ENCODE assay signal across 26 mouse cellular contexts in the genomic region with DNA sequence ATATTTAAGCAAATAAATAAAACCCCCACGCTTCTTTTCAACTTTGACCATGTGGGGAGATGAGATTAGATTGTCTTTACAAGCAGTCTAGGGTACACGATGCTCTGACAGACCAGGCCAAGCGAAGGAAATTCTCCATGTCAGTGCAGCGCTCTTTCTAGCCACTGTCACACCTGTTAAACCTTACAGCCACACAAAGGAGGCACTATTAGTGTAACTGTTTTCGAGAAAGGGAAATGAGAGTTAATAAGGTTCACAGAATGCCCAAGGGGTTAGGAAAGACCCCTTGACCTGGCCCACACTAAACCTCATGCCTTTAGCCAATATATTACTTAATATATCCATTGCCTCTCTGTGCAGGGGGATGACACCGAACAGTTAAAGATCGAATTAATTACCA. TPM values are rescaled to one million over a fixed set of nuclear protein-coding genes. Genes with fewer than 3 reads are reported as not detected.
DNase-seq lines count a peak whose midpoint lies in the region; ATAC-seq lines count a peak whose summit lies in the region.
"Had no signal": no experiment of that assay in that cellular context is flagged by ENCODE, and none has a peak within 500 bp of the region (broad histone marks: within the 10 kb centered on the region; RNA-seq: fewer than 3 reads in every experiment).

No protein-coding gene starts in this region.

- no peak overlapping the region for H3K27ac ChIP-seq in forebrain, embryonic 12.5 days
- H3K27ac ChIP-seq in forebrain, embryonic 15.5 days (replicated peaks), result no peak overlapping the region
- no peak overlapping the region for H3K27ac ChIP-seq in neural tube, embryonic 11.5 days (ENCODE audit: low read depth, low read length)
- no peak overlapping the region for H3K27ac ChIP-seq in neural tube, embryonic 15.5 days (replicated peaks)
- H3K27ac ChIP-seq: embryonic facial prominence, embryonic 13.5 days; forebrain, embryonic 13.5 days; hindbrain, embryonic 14.5 days; intestine, embryonic 15.5 days; liver, embryonic 14.5 days; midbrain, embryonic 15.5 days had no signal

- peaks cover 6% of the 10 kb centered on the region for H3K4me1 ChIP-seq in forebrain, embryonic 12.5 days
- peaks cover 5% of the 10 kb centered on the region for H3K4me1 ChIP-seq in forebrain, embryonic 15.5 days
- 0 out of 2 replicates have a peak, but pooled peaks cover 4% of the 10 kb centered on the region for H3K4me1 ChIP-seq in neural tube, embryonic 11.5 days (ENCODE audit: control insufficient read depth, insufficient read depth, low read length)
- H3K4me1 ChIP-seq in neural tube, embryonic 15.5 days, result no peaks in the 10 kb centered on the region
- H3K4me1 ChIP-seq: embryonic facial prominence, embryonic 13.5 days; heart, embryonic 12.5 days; intestine, embryonic 15.5 days; midbrain, embryonic 15.5 days had no signal

- H3K9me3 ChIP-seq in forebrain, embryonic 12.5 days, result no peaks in the 10 kb centered on the region
- H3K9me3 ChIP-seq in forebrain, embryonic 15.5 days, result no peaks in the 10 kb centered on the region
- H3K9me3 ChIP-seq in neural tube, embryonic 11.5 days (ENCODE audit: control insufficient read depth, low read length), result no peaks in the 10 kb centered on the region
- no peaks in the 10 kb centered on the region for H3K9me3 ChIP-seq in neural tube, embryonic 15.5 days (replicated peaks)
- H3K9me3 ChIP-seq: embryonic facial prominence, embryonic 13.5 days; forebrain, embryonic 13.5 days; heart, embryonic 12.5 days; intestine, embryonic 15.5 days; midbrain, embryonic 15.5 days had no signal

- no peak overlapping the region for H3K9ac ChIP-seq in forebrain, embryonic 12.5 days
- no peak overlapping the region for H3K9ac ChIP-seq in forebrain, embryonic 15.5 days (replicated peaks)
- H3K9ac ChIP-seq in neural tube, embryonic 11.5 days (ENCODE audit: low read length), result no peak overlapping the region
- no peak overlapping the region for H3K9ac ChIP-seq in neural tube, embryonic 15.5 days (replicated peaks)
- H3K9ac ChIP-seq: embryonic facial prominence, embryonic 13.5 days; forebrain, embryonic 13.5 days; heart, embryonic 12.5 days; hindbrain, embryonic 14.5 days; intestine, embryonic 15.5 days; liver, embryonic 14.5 days; lung, embryonic 14.5 days; midbrain, embryonic 15.5 days had no signal

- peaks cover 14% of the 10 kb centered on the region; the same call in 1 of the 2 replicates for H3K27me3 ChIP-seq in forebrain, embryonic 12.5 days
- no peaks in the 10 kb centered on the region for H3K27me3 ChIP-seq in forebrain, embryonic 15.5 days
- no peaks in the 10 kb centered on the region for H3K27me3 ChIP-seq in neural tube, embryonic 11.5 days (ENCODE audit: control insufficient read depth, insufficient read depth, low read length)
- H3K27me3 ChIP-seq in neural tube, embryonic 15.5 days (replicated peaks), result no peaks in the 10 kb centered on the region
- H3K27me3 ChIP-seq: embryonic facial prominence, embryonic 13.5 days; heart, embryonic 12.5 days; intestine, embryonic 15.5 days; midbrain, embryonic 15.5 days had no signal

- peak; percentile 12 for DNase-seq in neural tube, embryonic 11.5 days (ENCODE audit: low spot score)
- DNase-seq in forelimb bud, embryonic 11.5 days (ENCODE audit: low read depth, low spot score), result peak; percentile 40
- no peak for DNase-seq in natural killer cell, adult 2 months (ENCODE audit: low spot score in 2 of 2)
- DNase-seq in ovary, postnatal 36 days (ENCODE audit: low spot score), result no peak
- DNase-seq: adrenal gland, postnatal 25 days; cerebellum, adult 8-10 months; cerebellum, postnatal 36 days; gastrocnemius, postnatal 10 days; heart, adult 18-20 months; heart, postnatal 10 days; kidney, adult 9 months; kidney, postnatal 14 days; lung, embryonic 14.5 days; right cerebral cortex, postnatal 4 days; thymus, postnatal 25 days had no signal

- H3K36me3 ChIP-seq in forebrain, embryonic 12.5 days (replicated peaks), result no peaks in the 10 kb centered on the region
- H3K36me3 ChIP-seq in forebrain, embryonic 15.5 days, result no peaks in the 10 kb centered on the region
- no peaks in the 10 kb centered on the region for H3K36me3 ChIP-seq in neural tube, embryonic 11.5 days (ENCODE audit: control insufficient read depth, insufficient read depth, low read length)
- no peaks in the 10 kb centered on the region for H3K36me3 ChIP-seq in neural tube, embryonic 15.5 days
- H3K36me3 ChIP-seq: heart, embryonic 12.5 days; intestine, embryonic 15.5 days; midbrain, embryonic 15.5 days had no signal

- no peak overlapping the region for H3K4me2 ChIP-seq in forebrain, embryonic 12.5 days
- H3K4me2 ChIP-seq in forebrain, embryonic 15.5 days (replicated peaks), result no peak overlapping the region
- H3K4me2 ChIP-seq in neural tube, embryonic 11.5 days (ENCODE audit: low read depth), result no peak overlapping the region
- no peak overlapping the region for H3K4me2 ChIP-seq in neural tube, embryonic 15.5 days
- H3K4me2 ChIP-seq: embryonic facial prominence, embryonic 13.5 days; forebrain, embryonic 13.5 days; heart, embryonic 12.5 days; hindbrain, embryonic 14.5 days; intestine, embryonic 15.5 days; lung, embryonic 14.5 days; midbrain, embryonic 15.5 days had no signal

- WGBS in forebrain, embryonic 12.5 days, result 39% methylated on average over 7 of the region's 7 CpGs
- 32% methylated on average over 7 of the region's 7 CpGs for WGBS in forebrain, embryonic 15.5 days
- WGBS in neural tube, embryonic 11.5 days, result 33% methylated on average over 7 of the region's 7 CpGs
- WGBS in neural tube, embryonic 15.5 days, result 28% methylated on average over 7 of the region's 7 CpGs

- no peak overlapping the region for H3K4me3 ChIP-seq in forebrain, embryonic 12.5 days (replicated peaks)
- H3K4me3 ChIP-seq in forebrain, embryonic 15.5 days, result no peak overlapping the region
- no peak overlapping the region for H3K4me3 ChIP-seq in neural tube, embryonic 11.5 days (ENCODE audit: low read depth, low read length)
- H3K4me3 ChIP-seq in neural tube, embryonic 15.5 days (replicated peaks), result no peak overlapping the region
- H3K4me3 ChIP-seq: embryonic facial prominence, embryonic 13.5 days; erythroblast, embryonic 14.5 days; forebrain, embryonic 13.5 days; heart, embryonic 12.5 days; intestine, embryonic 15.5 days; midbrain, embryonic 15.5 days had no signal

- 0 out of 2 replicates have a peak, but pooled peaks have one; percentile 52 for ATAC-seq in forebrain, embryonic 12.5 days (ENCODE audit: low FRiP score)
- no peak for ATAC-seq in forebrain, embryonic 15.5 days (replicated peaks)
- ATAC-seq in neural tube, embryonic 11.5 days (ENCODE audit: insufficient read depth, low FRiP score, low TSS enrichment), result peak; percentile 37
- no peak for ATAC-seq in neural tube, embryonic 15.5 days (ENCODE audit: low FRiP score)
- ATAC-seq: intestine, embryonic 15.5 days had no signal

RNA-seq across cellular contexts. Expression of a gene that starts 37.1 kb away (rescaled TPM):
- 22.3 and 24.4 TPM in 2 replicates for polyA plus RNA-seq in forebrain, embryonic 12.5 days (2016; fragmentation: Nextera tagmentation; extraction: Ambion mirVana)
- 28.6 and 29.8 TPM in 2 replicates for polyA plus RNA-seq in forebrain, embryonic 15.5 days (2015; fragmentation: Nextera tagmentation; extraction: Ambion mirVana)
- 21.7 and 23.6 TPM in 2 replicates for polyA plus RNA-seq in neural tube, embryonic 11.5 days (2014; fragmentation: Nextera tagmentation; extraction: Ambion mirVana)
- 25.9 and 27.4 TPM in 2 replicates for polyA plus RNA-seq in neural tube, embryonic 15.5 days (2015; fragmentation: Nextera tagmentation; extraction: Ambion mirVana)

Comparison
In these comparisons a context has a peak if more than half of its experiments do, and no peak if none do; other contexts are left out.
1. ATAC-seq: peak in forebrain, embryonic 12.5 days (single experiment) and neural tube, embryonic 11.5 days (single experiment); none in forebrain, embryonic 15.5 days (single experiment) and neural tube, embryonic 15.5 days (single experiment).
2. DNase-seq: peak in neural tube, embryonic 11.5 days (single experiment) and forelimb bud, embryonic 11.5 days (single experiment); none in natural killer cell, adult 2 months (0 of 2) and ovary, postnatal 36 days (single experiment).